Comparison of ENCODE assay signal across 8 mouse cellular contexts in the genomic region with DNA sequence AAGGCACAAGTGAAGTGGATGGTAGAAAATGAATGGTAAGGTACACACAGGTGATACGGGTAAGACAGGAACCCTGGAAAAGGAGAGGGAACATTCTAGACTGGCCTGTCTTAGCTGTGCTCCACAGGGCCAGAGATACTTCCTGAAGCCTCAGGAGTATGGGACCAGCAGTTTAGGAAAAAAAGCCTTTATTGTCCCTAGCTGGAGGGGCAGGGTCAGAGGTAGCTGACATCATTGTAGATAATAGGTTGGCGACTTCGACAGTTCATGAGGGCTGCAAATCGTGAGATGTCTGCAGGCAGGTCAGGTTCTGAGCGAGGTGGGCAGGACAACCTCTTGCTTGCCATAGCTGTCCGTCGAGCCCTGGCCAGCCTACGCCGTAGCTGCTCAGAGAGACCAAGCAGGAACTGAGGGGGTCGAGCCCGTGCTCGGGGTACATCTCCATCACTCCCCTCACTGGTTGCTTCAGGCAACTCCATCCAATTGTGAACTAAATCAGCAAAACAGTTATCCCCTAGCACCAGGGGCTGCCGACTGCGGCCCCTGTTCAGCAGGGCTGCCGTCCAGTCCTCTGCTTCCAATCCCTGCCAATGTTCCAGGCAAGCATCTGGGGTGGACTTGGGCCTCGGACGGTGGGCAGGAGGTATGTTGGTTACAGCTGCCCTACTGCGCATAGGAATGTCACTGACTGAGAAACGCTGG. TPM values are rescaled to one million over a fixed set of nuclear protein-coding genes. Genes with fewer than 3 reads are reported as not detected.
A peak's percentile ranks its signal among the peaks of the same experiment; 100 is the strongest.
DNase-seq lines count a peak whose midpoint lies in the region; ATAC-seq and TF ChIP-seq lines count a peak whose summit lies in the region.

No protein-coding gene starts in this region.

- 69% methylated on average over 19 of the region's 19 CpGs for WGBS in forebrain, embryonic 11.5 days
- WGBS in intestine, embryonic 16.5 days, result 48% methylated on average over 19 of the region's 19 CpGs
- WGBS in midbrain, embryonic 14.5 days, result 80% methylated on average over 19 of the region's 19 CpGs

- H3K9me3 ChIP-seq in forebrain, embryonic 11.5 days (ENCODE audit: control insufficient read depth, low read length), result no peaks in the 10 kb centered on the region
- no peaks in the 10 kb centered on the region for H3K9me3 ChIP-seq in intestine, embryonic 16.5 days (ENCODE audit: control insufficient read depth, low read length)
- H3K9me3 ChIP-seq in midbrain, embryonic 14.5 days (ENCODE audit: control insufficient read depth, low read length), result no peaks in the 10 kb centered on the region

- peak overlapping the region; percentile 87 for H3K27ac ChIP-seq in left cerebral cortex, adult 2 months
- peak overlapping the region; percentile 37 for H3K27ac ChIP-seq in forebrain, embryonic 11.5 days (ENCODE audit: low read depth, low read length)
- peak overlapping the region; percentile 100 for H3K27ac ChIP-seq in intestine, embryonic 16.5 days (ENCODE audit: low read length)
- H3K27ac ChIP-seq in midbrain, embryonic 14.5 days (replicated peaks; ENCODE audit: low read depth, low read length), result no peak overlapping the region

- no peak for DNase-seq in left cerebral cortex, adult 2 months (ENCODE audit: extremely low spot score in 1 of 2, low spot score in 2 of 2)
- DNase-seq in left cerebral cortex, adult 18-20 months (ENCODE audit: low spot score in 2 of 2), result no peak
- no peak for DNase-seq in forebrain, embryonic 11.5 days (ENCODE audit: low spot score)
- DNase-seq in midbrain, embryonic 14.5 days, result no peak
- DNase-seq in cerebellum, adult 9-10 months, result no peak
- DNase-seq in layer of hippocampus, adult 8-10 months (ENCODE audit: low spot score in 2 of 2), result no peak
- DNase-seq in MN1 (ENCODE audit: low spot score), result no peak

- no peak for ATAC-seq in forebrain, embryonic 11.5 days (replicated peaks; ENCODE audit: low FRiP score)
- ATAC-seq in intestine, embryonic 16.5 days, result no peak
- no peak for ATAC-seq in midbrain, embryonic 14.5 days (ENCODE audit: low FRiP score, low TSS enrichment)

- H3K4me2 ChIP-seq in forebrain, embryonic 11.5 days (ENCODE audit: low read depth, low read length, severe bottlenecking), result peak overlapping the region; percentile 84
- peak overlapping the region; percentile 88 for H3K4me2 ChIP-seq in intestine, embryonic 16.5 days (ENCODE audit: low read depth, low read length)
- peak overlapping the region; percentile 75 for H3K4me2 ChIP-seq in midbrain, embryonic 14.5 days (ENCODE audit: low read length)

- no peak overlapping the region; the same call in 1 of the 2 replicates for H3K9ac ChIP-seq in forebrain, embryonic 11.5 days (ENCODE audit: low read length)
- peak overlapping the region; percentile 81 for H3K9ac ChIP-seq in intestine, embryonic 16.5 days (ENCODE audit: low read depth, low read length)
- no peak overlapping the region for H3K9ac ChIP-seq in midbrain, embryonic 14.5 days (replicated peaks; ENCODE audit: low read length)

- H3K4me1 ChIP-seq in forebrain, embryonic 11.5 days (replicated peaks; ENCODE audit: control insufficient read depth, insufficient read depth, low read length), result peaks cover 14% of the 10 kb centered on the region; the same call in 1 of the 2 replicates
- peaks cover 31% of the 10 kb centered on the region for H3K4me1 ChIP-seq in intestine, embryonic 16.5 days (ENCODE audit: control insufficient read depth, insufficient read depth, low read length)
- H3K4me1 ChIP-seq in midbrain, embryonic 14.5 days (ENCODE audit: control insufficient read depth, insufficient read depth, low read length), result 0 out of 2 replicates have a peak, but pooled peaks cover 8% of the 10 kb centered on the region

- no peaks in the 10 kb centered on the region for H3K36me3 ChIP-seq in forebrain, embryonic 11.5 days (ENCODE audit: control insufficient read depth, insufficient read depth, low read length)
- no peaks in the 10 kb centered on the region for H3K36me3 ChIP-seq in intestine, embryonic 16.5 days (ENCODE audit: control insufficient read depth, insufficient read depth, low read length)
- no peaks in the 10 kb centered on the region for H3K36me3 ChIP-seq in midbrain, embryonic 14.5 days (ENCODE audit: control insufficient read depth, insufficient read depth, low read length)

- intact Hi-C loops in left cerebral cortex, adult 2 months (cut with DNase I), result no loop called here

- no peak for TF ChIP-seq CTCF in left cerebral cortex, adult 2 months (IDR thresholded peaks at IDR 0.05)

- peaks cover 15% of the 10 kb centered on the region for H3K27me3 ChIP-seq in forebrain, embryonic 11.5 days (ENCODE audit: control insufficient read depth, insufficient read depth, low read length)
- H3K27me3 ChIP-seq in intestine, embryonic 16.5 days (replicated peaks; ENCODE audit: control insufficient read depth, insufficient read depth, low read length), result no peaks in the 10 kb centered on the region
- H3K27me3 ChIP-seq in midbrain, embryonic 14.5 days (ENCODE audit: control insufficient read depth, insufficient read depth, low read length), result peaks cover 13% of the 10 kb centered on the region; the same call in 1 of the 2 replicates

- H3K4me3 ChIP-seq in left cerebral cortex, adult 2 months, result peak overlapping the region; percentile 59
- H3K4me3 ChIP-seq in forebrain, embryonic 11.5 days (ENCODE audit: low read depth, low read length), result peak overlapping the region; percentile 53; the same call in 1 of the 2 replicates
- peak overlapping the region; percentile 86 for H3K4me3 ChIP-seq in intestine, embryonic 16.5 days (ENCODE audit: low read length)
- H3K4me3 ChIP-seq in midbrain, embryonic 14.5 days (replicated peaks; ENCODE audit: low read depth, low read length), result peak overlapping the region; percentile 54

RNA-seq across cellular contexts. Expression of gene Gm20661, which starts 1.3 kb away (rescaled TPM):
- total RNA-seq in left cerebral cortex, adult 2 months (2021), result under 1 TPM; 0.28 to 0.66 TPM
- total RNA-seq in left cerebral cortex, adult 18-20 months (2021), result under 1 TPM in 1 of 2 experiments, not detected in 1; 0.40 TPM
- 1.0 and 1.7 TPM in 2 replicates for polyA plus RNA-seq in forebrain, embryonic 11.5 days (2014; fragmentation: Nextera tagmentation; extraction: Ambion mirVana)
- polyA plus RNA-seq in intestine, embryonic 16.5 days (2015; fragmentation: Nextera tagmentation; extraction: Ambion mirVana), result 4.5 and 5.0 TPM in 2 replicates
- 0.47 and 0.49 TPM in 2 replicates for polyA plus RNA-seq in midbrain, embryonic 14.5 days (2014; fragmentation: Nextera tagmentation; extraction: Ambion mirVana)
- 1 to 10 TPM in 3 of 4 experiments, under 1 TPM in 1; 0.71 to 2.1 (median 1.4) TPM for total RNA-seq in layer of hippocampus, adult 8-10 months (2022)

RNA-seq across cellular contexts. Expression of gene Inka1, which starts 1.5 kb away (rescaled TPM):
- total RNA-seq in left cerebral cortex, adult 2 months (2021), result 1 to 10 TPM; 2.8 to 4.0 TPM
- 1 to 10 TPM; 4.0 to 4.5 TPM for total RNA-seq in left cerebral cortex, adult 18-20 months (2021)
- polyA plus RNA-seq in forebrain, embryonic 11.5 days (2014; fragmentation: Nextera tagmentation; extraction: Ambion mirVana), result 22.8 and 26.5 TPM in 2 replicates
- polyA plus RNA-seq in intestine, embryonic 16.5 days (2015; fragmentation: Nextera tagmentation; extraction: Ambion mirVana), result 34.0 and 35.8 TPM in 2 replicates
- 12.1 and 13.3 TPM in 2 replicates for polyA plus RNA-seq in midbrain, embryonic 14.5 days (2014; fragmentation: Nextera tagmentation; extraction: Ambion mirVana)
- 10 to 100 TPM in 3 of 4 experiments, 1 to 10 TPM in 1; 9.5 to 14.1 (median 12.0) TPM for total RNA-seq in layer of hippocampus, adult 8-10 months (2022)

RNA-seq across cellular contexts. Expression of gene Cdhr4, which starts 8.1 kb away (rescaled TPM):
- total RNA-seq in left cerebral cortex, adult 2 months (2021), result 1 to 10 TPM; 1.3 to 2.3 TPM
- 1 to 10 TPM in 1 of 2 experiments, under 1 TPM in 1; 0.68 to 2.1 TPM for total RNA-seq in left cerebral cortex, adult 18-20 months (2021)
- polyA plus RNA-seq in forebrain, embryonic 11.5 days (2014; fragmentation: Nextera tagmentation; extraction: Ambion mirVana), result 1.9 and 3.4 TPM in 2 replicates
- polyA plus RNA-seq in intestine, embryonic 16.5 days (2015; fragmentation: Nextera tagmentation; extraction: Ambion mirVana), result 9.0 and 9.6 TPM in 2 replicates
- 1.1 and 1.2 TPM in 2 replicates for polyA plus RNA-seq in midbrain, embryonic 14.5 days (2014; fragmentation: Nextera tagmentation; extraction: Ambion mirVana)
- total RNA-seq in layer of hippocampus, adult 8-10 months (2022), result 1 to 10 TPM; 4.0 to 8.2 (median 6.7) TPM

RNA-seq across cellular contexts. Expression of gene Uba7, which starts 8.9 kb away (rescaled TPM):
- total RNA-seq in left cerebral cortex, adult 2 months (2021), result 1 to 10 TPM; 2.6 to 3.8 TPM
- total RNA-seq in left cerebral cortex, adult 18-20 months (2021), result 1 to 10 TPM; 4.3 to 5.0 TPM
- 7.9 and 8.4 TPM in 2 replicates for polyA plus RNA-seq in forebrain, embryonic 11.5 days (2014; fragmentation: Nextera tagmentation; extraction: Ambion mirVana)
- polyA plus RNA-seq in intestine, embryonic 16.5 days (2015; fragmentation: Nextera tagmentation; extraction: Ambion mirVana), result 32.8 and 35.5 TPM in 2 replicates
- polyA plus RNA-seq in midbrain, embryonic 14.5 days (2014; fragmentation: Nextera tagmentation; extraction: Ambion mirVana), result 2.6 and 5.0 TPM in 2 replicates
- total RNA-seq in layer of hippocampus, adult 8-10 months (2022), result 10 to 100 TPM in 2 of 4 experiments, 1 to 10 TPM in 2; 5.8 to 14.1 (median 11.1) TPM

RNA-seq across cellular contexts. Expression of gene Gm20662, which starts 11.9 kb away (rescaled TPM):
- total RNA-seq in left cerebral cortex, adult 2 months (2021), result 1 to 10 TPM; 1.2 to 2.4 TPM
- total RNA-seq in left cerebral cortex, adult 18-20 months (2021), result 1 to 10 TPM; 6.1 to 9.5 TPM
- polyA plus RNA-seq in forebrain, embryonic 11.5 days (2014; fragmentation: Nextera tagmentation; extraction: Ambion mirVana), result 0.39 and 1.1 TPM in 2 replicates
- polyA plus RNA-seq in intestine, embryonic 16.5 days (2015; fragmentation: Nextera tagmentation; extraction: Ambion mirVana), result 0.07 and 0.54 TPM in 2 replicates
- polyA plus RNA-seq in midbrain, embryonic 14.5 days (2014; fragmentation: Nextera tagmentation; extraction: Ambion mirVana), result 0.72 TPM in 1 of 2 replicates, not detected in the other
- 1 to 10 TPM in 2 of 4 experiments, under 1 TPM in 2; 0.78 to 3.9 (median 2.1) TPM for total RNA-seq in layer of hippocampus, adult 8-10 months (2022)
